Mouse (Mus musculus) olfactory bulb, adult 2 months (tissue): ENCODE results near the gene Smpd1.

Source experiments
- CTCF ChIP-seq: fragments of 200-500 bp; IDR thresholded peaks from 2 replicates; pipeline ENCODE4 v1.5.1; 2012; ENCODE audit warnings: low read depth, mild to moderate bottlenecking, low read length, moderate library complexity; ENCODE audit not compliant: insufficient read depth
- POLR2A ChIP-seq: fragments of 200-500 bp; IDR thresholded peaks from 2 replicates; pipeline ENCODE4 v1.6.1; 2012; ENCODE audit warnings: mild to moderate bottlenecking, low read depth, low read length, moderate library complexity; ENCODE audit not compliant: insufficient read depth

- TF ChIP-seq CTCF (no peak), POLR2A (no peak)
Observed at GRCm38 (mm10) chr7:105519771-105520170, 34.4 kb upstream of the Smpd1 start.
